Mouse (Mus musculus) olfactory bulb, adult 2 months (tissue): ENCODE results near the gene Bpifb2.

Experiments
- CTCF ChIP-seq: fragments of 200-500 bp; IDR thresholded peaks from 2 replicates; pipeline ENCODE4 v1.5.1; 2012; ENCODE audit warnings: low read depth, mild to moderate bottlenecking, low read length, moderate library complexity; ENCODE audit not compliant: insufficient read depth
- POLR2A ChIP-seq: fragments of 200-500 bp; IDR thresholded peaks from 2 replicates; pipeline ENCODE4 v1.6.1; 2012; ENCODE audit warnings: mild to moderate bottlenecking, low read depth, low read length, moderate library complexity; ENCODE audit not compliant: insufficient read depth

- TF ChIP-seq POLR2A, result no peak
- TF ChIP-seq CTCF, result no peak
Measured at GRCm38 (mm10) chr2:153906626-153907025, 31.8 kb downstream of the Bpifb2 start.
